Mouse (Mus musculus) midbrain, embryonic 11.5 days (tissue): ENCODE data around the gene Ube2q2. TPM values are rescaled to one million over a fixed set of nuclear protein-coding genes. Genes with fewer than 3 reads are reported as not detected.
"Not testable (repeated sequence)": the region's sequence is repeated elsewhere in the genome, so short reads cannot be mapped to it uniquely, and the experiment has no call there.

Experiments used
- ATAC-seq: fragments of 200-750 bp; cut with Nextera tagmentation; 2 replicates; pipeline ENCODE4 v1.8.0; 2017; ENCODE audit warnings: moderate TSS enrichment, moderate library complexity; ENCODE audit not compliant: low FRiP score
- DNase-seq: peaks from one replicate; pipeline ENCODE4 v3.0.0; 2015; ENCODE audit warnings: low spot score; ENCODE audit errors: missing footprints
- H3K27ac ChIP-seq: fragments of 300-500 bp; sonication (generic); 2 replicates; pipeline ENCODE4 v1.5.1; 2014; ENCODE audit warnings: low read depth, low read length
- H3K27me3 ChIP-seq: fragments of 300-500 bp; sonication (generic); 2 replicates; pipeline ENCODE4 v1.6.1; 2014; ENCODE audit warnings: mild to moderate bottlenecking, low read length, moderate library complexity, mixed read lengths; ENCODE audit not compliant: control insufficient read depth, insufficient read depth
- H3K36me3 ChIP-seq: fragments of 300-500 bp; sonication (generic); 2 replicates; pipeline ENCODE4 v1.6.1; 2014; ENCODE audit warnings: mild to moderate bottlenecking, low read length, moderate library complexity, mixed read lengths; ENCODE audit not compliant: control insufficient read depth, insufficient read depth
- H3K4me1 ChIP-seq: fragments of 300-500 bp; sonication (generic); 2 replicates; pipeline ENCODE4 v1.6.1; 2014; ENCODE audit warnings: low read length; ENCODE audit not compliant: control insufficient read depth, insufficient read depth
- H3K4me2 ChIP-seq: fragments of 300-500 bp; sonication (generic); 2 replicates; pipeline ENCODE4 v1.6.1; 2014; ENCODE audit warnings: mild to moderate bottlenecking, moderate library complexity
- H3K4me3 ChIP-seq: fragments of 300-500 bp; sonication (generic); 2 replicates; pipeline ENCODE4 v1.5.1; 2014; ENCODE audit warnings: low read depth, low read length
- H3K9ac ChIP-seq: fragments of 300-500 bp; sonication (generic); 2 replicates; pipeline ENCODE4 v1.6.1; 2014; ENCODE audit warnings: low read length
- H3K9me3 ChIP-seq: fragments of 300-500 bp; sonication (generic); 2 replicates; pipeline ENCODE4 v1.6.1; 2016; ENCODE audit warnings: low read length; ENCODE audit not compliant: control insufficient read depth
- WGBS: fragments of 180-500 bp; shearing (Covaris S2); extraction: QIAGEN DNeasy Blood & Tissue Kit; methylation state at CpG from one replicate; pipeline ENCODE4 v1.1.7; 2014; 5-methylcytosine and 5-hydroxymethylcytosine counted together
- polyA plus RNA-seq: library from polyadenylated mRNA; unstranded; fragments of >200 nt; fragmentation: Nextera tagmentation; extraction: Ambion mirVana; gene quantifications from 2 replicates; pipeline ENCODE4 v1.2.1, GENCODE M21; 2014

Gene Ube2q2
- polyA plus RNA-seq, 1 experiment from 2014 or later: 50.1 TPM

- H3K36me3 ChIP-seq: peaks cover 5% of the 10 kb centered on the region; the same call in 1 of the 2 replicates
- no peak for ATAC-seq
- H3K9me3 ChIP-seq: no peaks in the 10 kb centered on the region
- no peak overlapping the region for H3K9ac ChIP-seq
- DNase-seq: no peak
- H3K4me3 ChIP-seq: no peak overlapping the region
- H3K4me2 ChIP-seq: no peak overlapping the region
- 95% methylated on average over 4 of the region's 4 CpGs for WGBS
- H3K27ac ChIP-seq: no peak overlapping the region
- H3K27me3 ChIP-seq: no peaks in the 10 kb centered on the region
- no peaks in the 10 kb centered on the region for H3K4me1 ChIP-seq
Observed at GRCm38 (mm10) chr9:55228149-55228548, 79.5 kb downstream of the Ube2q2 start.

- DNase-seq (no peak), ATAC-seq (no peak)
- WGBS: 74% methylated on average over 10 of the region's 10 CpGs
Observed at GRCm38 (mm10) chr9:55229010-55229409, 80.4 kb downstream of the Ube2q2 start.

GRCm38 (mm10) chr9:55231544-55231943 lies 82.9 kb downstream of the Ube2q2 start:
- Histone ChIP-seq H3K9ac (no peak overlapping the region), H3K4me2 (no peak overlapping the region), H3K9me3 (no peaks in the 10 kb centered on the region; the same call in 1 of the 2 replicates), H3K27me3 (no peaks in the 10 kb centered on the region), H3K4me1 (no peaks in the 10 kb centered on the region), H3K27ac (no peak overlapping the region), H3K36me3 (no peaks in the 10 kb centered on the region), H3K4me3 (no peak overlapping the region)
- 68% methylated on average over 6 of the region's 6 CpGs for WGBS
- DNase-seq (no peak), ATAC-seq (no peak)

More at GRCm38 (mm10) chr9:55229010-55229409, 80.4 kb downstream of the Ube2q2 start:
- Histone ChIP-seq H3K9me3 (no peaks in the 10 kb centered on the region), H3K27me3 (no peaks in the 10 kb centered on the region), H3K4me3 (no peak overlapping the region), H3K4me2 (no peak overlapping the region), H3K36me3 (no peaks in the 10 kb centered on the region; the same call in 1 of the 2 replicates), H3K4me1 (no peaks in the 10 kb centered on the region), H3K9ac (no peak overlapping the region), H3K27ac (no peak overlapping the region)

GRCm38 (mm10) chr9:55232110-55232509 lies 83.5 kb downstream of the Ube2q2 start:
- H3K4me3 ChIP-seq: no peak overlapping the region
- 91% methylated on average over 5 of the region's 5 CpGs for WGBS
- H3K27me3 ChIP-seq: no peaks in the 10 kb centered on the region
- DNase-seq (no peak), ATAC-seq (no peak)
- no peak overlapping the region for H3K9ac ChIP-seq
- H3K36me3 ChIP-seq: no peaks in the 10 kb centered on the region
- H3K4me2 ChIP-seq: no peak overlapping the region
- H3K4me1 ChIP-seq: no peaks in the 10 kb centered on the region
- no peaks in the 10 kb centered on the region; the same call in 1 of the 2 replicates for H3K9me3 ChIP-seq
- H3K27ac ChIP-seq: no peak overlapping the region

GRCm38 (mm10) chr9:55232586-55232985 lies 83.9 kb downstream of the Ube2q2 start:
- H3K27ac ChIP-seq: no peak overlapping the region
- H3K9ac ChIP-seq: no peak overlapping the region
- DNase-seq (no peak), ATAC-seq (no peak)
- H3K27me3 ChIP-seq: no peaks in the 10 kb centered on the region
- no peaks in the 10 kb centered on the region for H3K4me1 ChIP-seq
- H3K4me2 ChIP-seq: no peak overlapping the region
- no peak overlapping the region for H3K4me3 ChIP-seq
- H3K9me3 ChIP-seq: no peaks in the 10 kb centered on the region; the same call in 1 of the 2 replicates
- no peaks in the 10 kb centered on the region for H3K36me3 ChIP-seq
- 92% methylated on average over 7 of the region's 7 CpGs for WGBS

GRCm38 (mm10) chr9:55233076-55233475 lies 84.4 kb downstream of the Ube2q2 start:
- WGBS: 73% methylated on average over 11 of the region's 11 CpGs
- not testable (repeated sequence) for H3K4me1 ChIP-seq, H3K36me3 ChIP-seq, H3K9ac ChIP-seq, DNase-seq, H3K4me2 ChIP-seq, H3K9me3 ChIP-seq, ATAC-seq, H3K4me3 ChIP-seq, H3K27me3 ChIP-seq, H3K27ac ChIP-seq

GRCm38 (mm10) chr9:55236235-55237165 lies 87.8 kb downstream of the Ube2q2 start:
- no peaks in the 10 kb centered on the region for H3K4me1 ChIP-seq
- DNase-seq (no peak), ATAC-seq (no peak)
- 76% methylated on average over 13 of the region's 13 CpGs for WGBS
- no peaks in the 10 kb centered on the region for H3K27me3 ChIP-seq
- H3K4me3 ChIP-seq: no peak overlapping the region
- no peak overlapping the region for H3K9ac ChIP-seq
- H3K4me2 ChIP-seq: no peak overlapping the region
- H3K36me3 ChIP-seq: no peaks in the 10 kb centered on the region
- H3K9me3 ChIP-seq: no peaks in the 10 kb centered on the region; the same call in 1 of the 2 replicates
- H3K27ac ChIP-seq: no peak overlapping the region

GRCm38 (mm10) chr9:55240852-55241251 lies 92.2 kb downstream of the Ube2q2 start:
- Histone ChIP-seq H3K27ac (no peak overlapping the region), H3K9ac (no peak overlapping the region), H3K9me3 (no peaks in the 10 kb centered on the region), H3K4me1 (no peaks in the 10 kb centered on the region), H3K36me3 (no peaks in the 10 kb centered on the region), H3K4me2 (no peak overlapping the region), H3K4me3 (no peak overlapping the region), H3K27me3 (no peaks in the 10 kb centered on the region)
- ATAC-seq: no peak
- no peak for DNase-seq
- WGBS: 91% methylated on average over 5 of the region's 5 CpGs

GRCm38 (mm10) chr9:55241863-55242685 lies 93.4 kb downstream of the Ube2q2 start:
- WGBS: 34% methylated on average over 24 of the region's 24 CpGs
- H3K9ac ChIP-seq: no peak overlapping the region
- peak overlapping the region; percentile 36 for H3K4me2 ChIP-seq
- H3K27me3 ChIP-seq: no peaks in the 10 kb centered on the region
- H3K9me3 ChIP-seq: no peaks in the 10 kb centered on the region
- no peak overlapping the region for H3K27ac ChIP-seq
- ATAC-seq (no peak), DNase-seq (peak; percentile 90)
- no peaks in the 10 kb centered on the region for H3K4me1 ChIP-seq
- H3K4me3 ChIP-seq: peak overlapping the region; percentile 14
- H3K36me3 ChIP-seq: no peaks in the 10 kb centered on the region
